Mouse (Mus musculus) frontal cortex, adult 2 months (tissue): Measurements from ENCODE around the gene Hist1h2ao. TPM values are rescaled to one million over a fixed set of nuclear protein-coding genes. Genes with fewer than 3 reads are reported as not detected.
"Not testable (repeated sequence)": the region's sequence is repeated elsewhere in the genome, so short reads cannot be mapped to it uniquely, and the experiment has no call there.

Source experiments
- DNase-seq, 2 experiments: peaks; one replicate each; pipeline ENCODE4 v3.0.0; 2022; ENCODE audit warnings: low spot score in 1 of 2; ENCODE audit errors: extremely low spot score in 1 of 2
- polyA plus RNA-seq: library from polyadenylated mRNA; depleted of rRNA; stranded (reverse); fragments of >200 nt; gene quantifications from 2 replicates; pipeline ENCODE4 v1.2.3, GENCODE M21; 2012

Hist1h2ao gene
- polyA plus RNA-seq, 1 experiment, result not detected

GRCm38 (mm10) chr13:21803058-21803457, 7.2 kb upstream of the Hist1h2ao start:
- DNase-seq, result not testable (repeated sequence)

GRCm38 (mm10) chr13:21811074-21811473, 809 bp downstream of the Hist1h2ao start:
- DNase-seq, result not testable (repeated sequence)

- DNase-seq, result peak in 1 of 2 experiments; percentile 76
These were observed 1.3 kb downstream of the Hist1h2ao start, which contains the start of gene Hist1h4m for GRCm38 (mm10) chr13:21811539-21811938. Gene Hist1h4m (plus strand): TSS chr13:21811746.

- DNase-seq, result not testable (repeated sequence)
These were observed 1.8 kb downstream of the Hist1h2ao start for GRCm38 (mm10) chr13:21812092-21812491.

GRCm38 (mm10) chr13:21820082-21820890, 10.0 kb downstream of the Hist1h2ao start:
- DNase-seq, result not testable (repeated sequence)

GRCm38 (mm10) chr13:21828511-21828910, 18.2 kb downstream of the Hist1h2ao start:
- no peak for DNase-seq

- DNase-seq, result no peak
These were observed 20.1 kb downstream of the Hist1h2ao start for GRCm38 (mm10) chr13:21830344-21830743.

GRCm38 (mm10) chr13:21831418-21832394, 21.4 kb downstream of the Hist1h2ao start, which contains the start of gene Hist1h4n:
Gene Hist1h4n (minus strand): TSS chr13:21832196.
- peak in 1 of 2 experiments; percentile 60 for DNase-seq

GRCm38 (mm10) chr13:21833461-21833860, 23.2 kb downstream of the Hist1h2ao start, which contains the start of the genes Hist1h2ap and Hist1h2br:
Gene Hist1h2ap (minus strand): TSS chr13:21833507.
Gene Hist1h2br (plus strand): TSS chr13:21833743.
- DNase-seq, result not testable (repeated sequence)

GRCm38 (mm10) chr13:21840508-21840907, 30.2 kb downstream of the Hist1h2ao start:
- DNase-seq, result not testable (repeated sequence)

GRCm38 (mm10) chr13:21846356-21846755, 36.1 kb downstream of the Hist1h2ao start:
- DNase-seq, result not testable (repeated sequence)

- DNase-seq, result peak in 1 of 2 experiments; percentile 27
These were observed 37.6 kb downstream of the Hist1h2ao start for GRCm38 (mm10) chr13:21847883-21848282.

GRCm38 (mm10) chr13:21850696-21851095, 40.4 kb downstream of the Hist1h2ao start:
- DNase-seq, result not testable (repeated sequence)

- no peak for DNase-seq
These were observed 42.1 kb downstream of the Hist1h2ao start for GRCm38 (mm10) chr13:21852215-21852945.

- DNase-seq, result peak; percentile 71 to 96
These were observed 44.9 kb downstream of the Hist1h2ao start for GRCm38 (mm10) chr13:21855146-21855545.

- peak; percentile 20 to 96 for DNase-seq
These were observed 45.5 kb downstream of the Hist1h2ao start for GRCm38 (mm10) chr13:21855698-21856162.
